Mouse (Mus musculus) right cerebral cortex, postnatal 4 days (tissue): ENCODE measurements around the gene Sclt1.

ENCODE experiments used
- DNase-seq: peaks from one replicate; pipeline ENCODE4 v3.0.0-alpha.2; 2022

Sclt1 gene

GRCm38 (mm10) chr3:41605601-41606329 lies 136.5 kb downstream of the Sclt1 start:
- no peak for DNase-seq

DNA sequence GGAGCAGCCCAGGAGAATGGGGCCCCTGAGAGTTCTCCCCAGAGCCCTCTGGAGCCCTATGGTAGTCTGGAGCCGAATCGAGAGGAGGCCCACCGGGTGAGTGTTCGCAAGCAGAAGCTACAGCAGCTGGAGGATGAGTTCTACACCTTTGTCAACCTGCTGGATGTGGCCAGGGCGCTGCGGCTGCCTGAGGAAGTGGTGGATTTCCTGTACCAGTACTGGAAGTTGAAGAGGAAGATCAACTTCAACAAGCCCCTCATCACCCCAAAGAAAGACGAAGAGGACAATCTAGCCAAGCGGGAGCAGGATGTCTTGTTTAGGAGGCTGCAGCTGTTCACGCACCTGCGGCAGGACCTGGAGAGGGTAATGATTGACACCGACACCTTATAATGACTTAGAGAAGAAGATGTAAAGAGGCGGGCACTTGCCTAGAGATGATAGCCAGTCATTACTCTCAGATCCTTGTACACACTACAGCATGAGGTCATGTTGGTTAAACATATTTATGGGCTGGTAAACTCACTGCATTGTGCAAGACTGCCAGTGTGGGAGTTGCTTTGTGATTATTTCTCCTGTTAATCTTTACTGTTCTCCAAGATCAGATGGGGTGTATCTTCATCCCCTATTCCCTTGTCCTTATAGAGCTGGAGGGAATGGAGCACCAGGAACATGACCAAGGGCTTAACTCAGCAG lies 137.5 kb downstream of the Sclt1 start:
- no peak for DNase-seq

- DNase-seq: no peak
Observed at GRCm38 (mm10) chr3:41603470-41604019, 138.8 kb downstream of the Sclt1 start.

- no peak for DNase-seq
Observed at GRCm38 (mm10) chr3:41602933-41603332, 139.4 kb downstream of the Sclt1 start.

GRCm38 (mm10) chr3:41601226-41602020 lies 140.9 kb downstream of the Sclt1 start:
- no peak for DNase-seq

DNA sequence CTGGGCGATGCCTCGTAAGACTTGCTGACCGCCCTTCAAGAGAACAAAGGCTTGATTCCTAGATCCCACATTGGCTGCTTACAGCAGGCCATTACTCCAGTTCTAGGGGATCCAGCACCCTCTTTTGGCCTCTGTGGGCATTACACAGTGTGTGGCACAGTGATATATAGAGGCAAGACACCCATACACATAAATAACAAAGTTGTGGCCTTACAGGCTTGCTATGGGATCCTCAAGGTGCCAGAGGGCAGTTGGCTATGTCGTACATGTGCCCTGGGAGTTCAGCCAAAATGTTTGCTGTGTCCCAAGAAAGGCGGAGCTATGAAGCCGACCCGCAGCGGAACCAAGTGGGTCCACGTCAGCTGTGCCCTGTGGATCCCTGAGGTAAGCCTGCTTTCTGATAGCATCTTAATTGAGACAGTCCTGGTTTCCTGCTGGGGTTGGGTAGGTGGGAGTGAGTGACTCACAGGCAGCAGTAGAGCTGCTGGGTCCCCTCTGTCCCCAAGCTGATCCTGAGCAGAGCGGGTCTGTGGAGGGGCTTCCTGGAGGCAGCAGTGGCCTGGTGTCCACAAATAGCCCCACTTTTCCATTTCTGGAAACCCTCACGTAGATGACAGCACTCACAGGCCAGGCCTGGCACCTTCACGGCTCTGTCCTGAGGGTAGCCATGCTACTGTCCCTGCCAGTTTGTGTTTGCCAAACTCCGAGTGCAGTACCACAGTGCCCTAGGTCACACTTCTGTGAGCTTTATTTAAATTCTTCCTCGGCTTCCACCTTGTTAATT lies 142.3 kb downstream of the Sclt1 start:
- peak; percentile 58 for DNase-seq

- DNase-seq: no peak
Observed at GRCm38 (mm10) chr3:41599226-41599625, 143.1 kb downstream of the Sclt1 start.

DNA sequence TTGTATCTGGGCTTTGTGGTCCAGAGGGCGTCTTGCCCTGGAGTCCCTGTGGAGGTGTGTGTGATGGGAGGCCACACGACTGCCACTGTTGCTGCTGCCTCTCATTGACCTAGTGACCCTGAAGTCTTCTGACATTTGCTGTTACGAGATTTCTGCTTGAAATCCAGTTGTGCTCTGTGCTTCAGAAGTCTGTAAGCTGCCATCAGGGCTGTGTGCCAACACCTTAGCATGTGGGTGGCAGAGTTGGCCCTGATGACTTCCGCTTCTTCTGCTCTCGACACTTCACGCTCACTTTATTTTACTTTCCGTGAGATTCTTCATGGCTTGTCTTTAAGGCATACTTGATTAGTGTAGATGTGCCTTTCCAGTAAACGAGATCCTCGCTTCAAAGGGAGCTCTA lies 143.9 kb downstream of the Sclt1 start:
- DNase-seq: no peak

DNA sequence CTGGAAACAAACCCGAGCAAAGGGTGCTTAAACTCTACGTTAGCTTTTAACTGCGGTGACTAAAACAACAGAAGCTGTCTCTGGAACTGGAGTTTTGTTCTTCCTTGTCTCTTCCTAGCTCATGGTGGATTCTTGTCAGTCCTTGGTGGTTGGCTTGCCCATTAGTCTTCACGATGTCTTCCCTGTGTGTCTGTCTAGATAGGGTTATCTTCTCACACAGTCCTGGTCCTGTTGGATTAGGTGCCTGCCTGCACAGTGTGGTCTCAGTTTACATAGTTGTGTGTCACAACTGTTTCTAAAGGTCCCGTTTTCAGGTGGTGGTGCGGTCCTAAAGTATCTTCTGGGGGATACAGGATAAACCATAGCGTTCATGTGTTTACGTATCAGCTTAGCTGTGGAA lies 145.3 kb downstream of the Sclt1 start:
- DNase-seq: no peak

DNA sequence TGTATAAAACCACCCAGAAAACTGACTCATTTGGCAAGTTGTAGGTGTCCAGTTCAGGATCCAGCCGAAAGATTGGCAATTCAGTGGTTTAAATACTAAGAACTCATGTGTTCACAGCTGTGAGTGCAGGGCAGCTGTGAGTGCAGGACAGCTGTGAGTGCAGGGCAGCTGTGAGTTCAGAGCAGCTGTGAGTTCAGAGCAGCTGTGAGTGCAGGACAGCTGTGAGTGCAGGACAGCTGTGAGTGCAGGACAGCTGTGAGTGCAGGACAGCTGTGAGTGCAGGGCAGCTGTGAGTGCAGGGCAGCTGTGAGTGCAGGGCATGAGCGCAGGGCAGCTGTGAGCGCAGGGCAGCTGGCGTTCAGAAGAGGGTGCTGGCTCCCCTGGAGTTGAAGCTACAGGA lies 147.3 kb downstream of the Sclt1 start:
- no peak for DNase-seq

GRCm38 (mm10) chr3:41594097-41594879 lies 148.0 kb downstream of the Sclt1 start:
- no peak for DNase-seq

DNA sequence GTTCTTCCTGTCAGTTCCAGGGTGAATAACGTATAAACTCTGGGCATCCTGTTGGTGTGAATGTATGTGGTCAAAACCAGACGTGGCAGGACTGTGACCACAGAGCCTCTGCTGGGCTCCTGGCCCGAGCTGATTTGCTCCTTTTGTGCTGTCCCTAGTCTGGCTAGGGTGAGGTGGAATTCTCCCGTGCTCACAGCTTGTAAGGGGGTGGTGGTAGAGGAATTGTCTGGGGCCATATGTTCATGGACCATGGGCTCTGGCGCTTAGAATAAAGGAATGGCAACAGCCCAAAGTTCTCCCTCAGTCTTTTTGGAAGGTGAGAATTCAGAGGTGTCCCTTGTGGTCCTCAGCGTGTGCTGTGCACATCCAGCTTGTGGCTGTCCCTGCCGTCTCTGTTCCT lies 149.5 kb downstream of the Sclt1 start:
- no peak for DNase-seq

DNA sequence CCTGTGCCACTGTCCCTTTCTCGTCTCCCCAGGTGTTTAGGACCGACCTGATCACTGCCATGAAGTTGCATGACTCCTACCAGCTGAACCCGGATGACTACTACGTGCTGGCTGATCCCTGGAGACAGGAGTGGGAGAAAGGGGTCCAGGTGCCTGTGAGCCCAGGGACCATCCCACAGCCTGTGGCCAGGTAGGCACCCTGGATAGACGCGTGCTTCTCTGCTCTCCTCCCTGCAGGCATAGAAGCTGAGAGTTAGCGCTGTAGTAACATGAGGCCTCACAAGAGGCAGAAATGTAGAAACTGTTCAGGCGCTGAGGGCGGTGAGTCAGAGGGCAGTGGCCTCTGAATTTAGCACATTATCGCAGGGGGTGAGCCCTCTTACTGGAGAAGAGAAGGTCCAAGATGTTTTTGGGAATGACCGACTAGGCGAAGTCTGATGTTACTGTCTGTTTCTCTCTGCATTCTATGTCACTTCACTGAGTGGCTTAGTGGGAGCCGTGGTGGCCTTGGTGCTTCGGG lies 150.6 kb downstream of the Sclt1 start:
- no peak for DNase-seq

- no peak for DNase-seq
Observed at GRCm38 (mm10) chr3:41590695-41591559, 151.4 kb downstream of the Sclt1 start.

DNA sequence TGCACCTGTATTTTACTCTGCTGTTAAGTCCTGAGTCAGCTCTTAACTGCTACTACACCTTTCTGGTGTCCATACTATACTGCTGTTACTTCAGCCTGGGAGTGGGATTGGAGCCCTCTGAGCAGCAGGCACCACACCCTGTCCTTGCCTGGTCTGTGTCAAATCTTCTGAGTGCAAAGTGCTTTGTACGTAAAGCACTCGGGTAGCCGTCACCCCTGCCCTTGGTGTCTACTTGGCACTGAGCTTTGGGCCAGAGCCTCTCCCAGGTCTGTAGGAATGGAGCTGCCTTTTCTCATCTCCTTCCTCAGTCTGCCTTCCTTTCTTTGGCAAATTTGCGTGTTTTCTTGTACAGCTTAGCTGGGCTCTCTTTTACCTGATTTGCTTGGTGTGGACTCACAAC lies 152.3 kb downstream of the Sclt1 start:
- DNase-seq: no peak

DNA sequence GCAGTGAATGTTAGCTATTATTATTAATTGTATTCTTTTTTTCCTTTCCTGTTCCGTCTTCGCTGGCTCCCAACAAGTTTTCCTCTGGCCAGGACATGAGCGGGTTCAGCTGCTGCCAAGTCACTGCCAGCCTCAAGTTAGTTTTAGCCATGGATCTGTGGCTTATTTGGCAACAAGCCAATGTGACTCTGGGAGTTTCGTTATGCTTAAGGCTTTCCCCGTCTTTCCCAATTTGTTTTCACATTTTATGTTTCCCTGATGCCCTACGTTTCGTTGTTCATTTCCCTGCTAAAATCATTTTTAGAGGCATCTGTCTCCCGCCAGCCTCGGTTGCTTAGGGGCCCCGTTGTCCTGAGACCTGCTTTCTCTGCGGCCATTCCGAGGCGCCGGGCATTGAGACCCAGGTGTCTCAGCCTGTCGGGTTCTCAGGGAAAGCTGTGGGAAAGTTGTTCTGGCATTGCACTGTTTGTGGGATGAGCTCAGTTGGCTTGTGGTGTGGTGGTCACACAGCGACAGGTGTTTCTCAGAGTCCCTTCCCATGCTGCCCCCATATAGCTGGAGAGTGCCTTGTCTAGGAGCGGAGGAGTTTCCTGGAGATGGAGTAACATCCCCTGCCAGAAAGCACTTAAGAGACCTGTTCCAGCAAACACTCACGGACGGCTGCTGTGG lies 152.9 kb downstream of the Sclt1 start:
- DNase-seq: no peak

- DNase-seq: no peak
Observed at GRCm38 (mm10) chr3:41588495-41588894, 153.8 kb downstream of the Sclt1 start.

GRCm38 (mm10) chr3:41587588-41587987 lies 154.7 kb downstream of the Sclt1 start:
- DNase-seq: no peak

DNA sequence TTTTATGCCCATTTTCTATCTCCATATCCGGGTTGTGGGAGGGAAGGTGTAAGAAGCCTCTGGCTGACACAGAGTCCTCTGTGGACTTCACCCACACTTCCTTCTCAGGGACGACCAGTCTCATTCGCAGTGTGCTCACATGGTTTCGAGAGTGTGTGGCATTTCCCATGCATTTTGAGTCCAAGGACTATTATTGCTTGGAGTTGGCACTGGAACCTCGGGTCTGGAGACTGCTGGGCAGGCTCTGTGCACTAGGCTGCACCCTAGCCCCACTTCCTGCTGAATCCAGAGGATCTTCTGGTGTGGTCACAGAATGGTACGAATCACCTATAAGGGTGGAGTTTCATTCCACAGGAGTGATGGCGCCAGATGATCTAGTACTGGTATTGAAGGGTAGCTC lies 155.4 kb downstream of the Sclt1 start:
- no peak for DNase-seq

DNA sequence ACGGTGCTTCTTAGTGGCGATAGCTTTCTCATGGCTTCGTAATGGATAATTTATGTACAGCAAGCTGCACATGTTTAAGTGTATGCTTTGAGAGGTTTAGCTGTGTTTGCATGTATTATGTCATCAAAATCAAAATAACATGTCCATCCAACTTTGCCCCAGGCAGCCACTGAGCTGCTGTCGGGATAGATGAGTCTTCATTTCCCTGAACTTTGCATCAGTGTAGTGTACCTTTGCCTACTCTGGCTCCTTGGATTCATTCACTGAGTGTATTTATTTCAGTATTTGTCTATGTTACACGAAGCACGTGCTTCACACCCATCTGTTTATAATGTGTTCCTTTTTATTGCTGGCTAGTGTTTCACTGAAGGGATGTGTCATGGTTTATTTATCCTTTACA lies 156.0 kb downstream of the Sclt1 start:
- no peak for DNase-seq
